Mouse (Mus musculus): ENCODE measurements around the gene Gm20388. TPM values are rescaled to one million over a fixed set of nuclear protein-coding genes. Genes with fewer than 3 reads are reported as not detected.
A peak's percentile ranks its signal among the peaks of the same experiment; 100 is the strongest.

The Gm20388 gene
- polyA plus RNA-seq, 1 experiment from 2014 or later = not detected

DNA sequence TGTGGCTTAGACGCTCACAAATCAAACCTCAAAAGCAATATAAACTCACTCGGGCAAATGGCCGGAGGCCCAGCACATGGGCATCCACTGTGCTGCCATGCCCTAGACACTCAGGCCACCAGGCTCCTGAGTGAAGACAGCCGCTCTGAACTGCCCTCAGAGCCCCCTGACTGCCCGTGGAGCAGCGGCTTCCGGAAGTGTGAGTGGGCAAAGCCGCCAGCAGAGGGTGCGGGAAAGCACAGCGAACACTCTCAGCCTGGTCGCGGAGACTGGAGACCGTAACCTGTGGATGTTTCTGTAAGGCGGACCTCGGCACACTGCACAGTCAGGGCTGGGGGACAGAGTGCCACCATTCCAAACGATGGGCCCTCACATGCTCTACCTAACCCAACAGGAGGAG is 1647.9 kb downstream of the Gm20388 start:
- Histone ChIP-seq H3K4me3 (no peak overlapping the region), H3K9me3 (no peaks in the 10 kb centered on the region), H3K4me2 (no peak overlapping the region), H3K9ac (no peak overlapping the region), H3K27me3 (no peaks in the 10 kb centered on the region), H3K27ac (no peak overlapping the region), H3K4me1 (no peaks in the 10 kb centered on the region), H3K36me3 (peaks cover 68% of the 10 kb centered on the region)
- WGBS = 91% methylated on average over 16 of the region's 16 CpGs
- ATAC-seq (ENCODE audit: insufficient number of reproducible peaks, insufficient read depth, low FRiP score, low TSS enrichment, low read depth) = no peak

DNA sequence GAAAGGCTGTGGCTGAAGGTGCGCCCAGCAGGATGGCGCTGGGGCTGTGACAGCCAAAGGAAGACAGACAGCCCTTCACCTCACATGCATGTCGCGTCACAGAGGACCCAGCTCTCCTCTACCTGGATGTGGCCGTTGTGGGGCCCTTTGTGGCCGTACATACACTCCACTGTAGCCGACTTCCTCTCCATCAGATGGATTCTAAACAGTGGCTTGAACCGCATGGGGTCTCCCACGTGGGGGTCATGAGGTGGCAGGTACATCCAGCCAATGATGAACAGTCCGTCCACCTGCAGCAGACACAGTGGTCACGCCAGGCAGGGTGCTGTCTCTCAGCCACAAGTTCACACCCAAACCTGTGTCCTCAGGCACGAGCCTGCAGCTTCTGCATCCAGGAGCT is 1649.2 kb downstream of the Gm20388 start:
- H3K27ac ChIP-seq = no peak overlapping the region
- no peaks in the 10 kb centered on the region for H3K9me3 ChIP-seq
- ATAC-seq (ENCODE audit: insufficient number of reproducible peaks, insufficient read depth, low FRiP score, low TSS enrichment, low read depth) = no peak
- no peak overlapping the region for H3K4me3 ChIP-seq
- H3K27me3 ChIP-seq = no peaks in the 10 kb centered on the region
- peaks cover 66% of the 10 kb centered on the region for H3K36me3 ChIP-seq
- no peaks in the 10 kb centered on the region for H3K4me1 ChIP-seq
- no peak overlapping the region for H3K9ac ChIP-seq
- 93% methylated on average over 12 of the region's 12 CpGs for WGBS
- no peak overlapping the region for H3K4me2 ChIP-seq

DNA sequence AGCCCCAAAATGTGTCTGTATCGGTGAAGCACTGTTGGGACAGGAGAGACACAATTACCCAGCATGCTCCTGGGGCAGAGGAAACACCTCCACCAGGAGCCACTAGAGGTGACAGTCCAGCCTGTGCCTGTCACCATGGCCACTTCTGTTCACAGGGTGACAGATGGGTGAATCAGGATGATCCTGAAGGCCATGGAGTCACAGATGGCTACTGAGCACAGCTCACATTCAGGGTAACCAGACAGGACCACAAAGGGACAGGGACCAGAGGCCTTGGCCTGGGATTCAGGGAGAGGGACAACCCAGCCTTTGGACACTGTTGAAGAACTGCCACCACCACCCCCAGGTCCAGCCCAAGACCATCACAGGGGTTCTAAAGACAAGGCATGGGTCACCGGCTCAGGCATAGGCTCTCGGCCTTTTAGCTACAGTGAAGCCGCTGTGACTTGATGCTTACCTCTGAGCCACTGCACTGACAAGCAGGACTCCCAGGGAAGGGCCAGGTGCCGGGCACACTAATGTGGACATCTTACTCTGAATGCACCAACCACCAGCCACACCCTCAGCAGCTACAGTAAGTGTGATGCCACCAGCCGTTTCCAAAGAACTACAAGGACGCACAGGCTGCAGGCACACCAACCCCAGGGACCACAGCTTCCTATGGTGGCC is 1649.9 kb downstream of the Gm20388 start:
- Histone ChIP-seq H3K27ac (no peak overlapping the region), H3K4me2 (no peak overlapping the region), H3K9me3 (no peaks in the 10 kb centered on the region), H3K4me3 (no peak overlapping the region), H3K9ac (no peak overlapping the region), H3K27me3 (no peaks in the 10 kb centered on the region), H3K36me3 (peaks cover 66% of the 10 kb centered on the region), H3K4me1 (no peaks in the 10 kb centered on the region)
- WGBS = 86% methylated on average over 7 of the region's 7 CpGs
- no peak for ATAC-seq (ENCODE audit: insufficient number of reproducible peaks, insufficient read depth, low FRiP score, low TSS enrichment, low read depth)

DNA sequence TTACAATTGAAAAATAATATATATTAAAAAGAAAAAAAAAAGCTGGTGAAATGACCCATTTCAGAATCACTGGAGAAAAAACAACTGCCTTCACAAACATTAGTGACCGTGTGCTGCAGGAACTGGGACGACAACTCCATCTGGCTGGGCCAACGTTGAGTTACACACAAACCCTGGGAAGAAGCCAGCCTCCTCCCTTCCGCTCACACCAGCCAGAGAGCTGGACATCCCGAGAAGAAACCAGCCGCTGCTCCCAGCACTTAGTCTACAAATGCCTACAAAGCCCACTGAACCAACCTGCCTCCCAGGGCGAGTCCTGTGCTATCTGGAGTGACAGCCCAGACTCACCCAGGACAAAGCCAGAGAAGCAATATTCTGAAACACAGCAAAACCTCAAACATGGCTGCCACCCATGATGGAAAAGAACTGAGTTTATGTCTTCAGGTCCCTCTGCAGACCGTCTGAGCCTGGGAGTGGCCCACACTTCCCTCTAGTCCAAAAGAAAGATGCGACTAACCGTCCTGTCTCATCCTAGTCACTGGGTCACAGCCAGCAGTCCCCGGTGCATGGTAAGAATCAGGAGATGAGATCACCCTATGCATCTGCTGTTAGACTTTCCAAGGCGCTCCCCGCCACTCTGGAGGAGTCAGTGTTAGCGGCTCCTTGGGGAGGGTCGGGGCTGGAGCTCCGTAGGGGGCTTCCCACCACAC is 1651.2 kb downstream of the Gm20388 start:
- Histone ChIP-seq H3K4me1 (no peaks in the 10 kb centered on the region), H3K9me3 (no peaks in the 10 kb centered on the region), H3K9ac (no peak overlapping the region), H3K27ac (no peak overlapping the region), H3K4me2 (no peak overlapping the region), H3K4me3 (no peak overlapping the region), H3K36me3 (peaks cover 69% of the 10 kb centered on the region), H3K27me3 (no peaks in the 10 kb centered on the region)
- ATAC-seq (ENCODE audit: insufficient number of reproducible peaks, insufficient read depth, low FRiP score, low TSS enrichment, low read depth) = no peak
- WGBS = 86% methylated on average over 16 of the region's 16 CpGs

DNA sequence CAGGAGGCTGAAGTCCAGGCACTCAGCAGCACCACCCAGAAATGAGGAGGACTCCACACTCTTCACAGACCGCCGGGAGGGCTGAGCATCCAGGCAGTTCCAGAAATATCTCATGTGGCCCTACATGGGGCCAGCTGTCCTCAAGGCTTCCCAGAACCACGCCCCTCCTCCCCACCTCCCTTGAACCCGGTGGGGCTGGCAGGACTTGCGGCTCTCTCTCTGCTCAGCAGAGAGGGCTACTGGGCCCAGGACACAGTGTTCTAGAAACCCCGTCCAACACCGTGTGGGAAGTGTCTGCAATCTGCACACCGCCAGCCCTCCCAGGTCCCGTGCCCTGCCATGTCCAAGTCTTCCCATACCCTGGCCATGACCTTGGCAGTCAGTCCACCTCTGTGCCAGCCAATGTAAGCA is 1652.3 kb downstream of the Gm20388 start:
- Histone ChIP-seq H3K36me3 (peaks cover 65% of the 10 kb centered on the region), H3K27me3 (no peaks in the 10 kb centered on the region), H3K4me2 (no peak overlapping the region), H3K4me1 (no peaks in the 10 kb centered on the region), H3K4me3 (no peak overlapping the region), H3K9ac (no peak overlapping the region), H3K27ac (no peak overlapping the region), H3K9me3 (no peaks in the 10 kb centered on the region)
- 77% methylated on average over 9 of the region's 9 CpGs for WGBS
- ATAC-seq (ENCODE audit: insufficient number of reproducible peaks, insufficient read depth, low FRiP score, low TSS enrichment, low read depth) = no peak

DNA sequence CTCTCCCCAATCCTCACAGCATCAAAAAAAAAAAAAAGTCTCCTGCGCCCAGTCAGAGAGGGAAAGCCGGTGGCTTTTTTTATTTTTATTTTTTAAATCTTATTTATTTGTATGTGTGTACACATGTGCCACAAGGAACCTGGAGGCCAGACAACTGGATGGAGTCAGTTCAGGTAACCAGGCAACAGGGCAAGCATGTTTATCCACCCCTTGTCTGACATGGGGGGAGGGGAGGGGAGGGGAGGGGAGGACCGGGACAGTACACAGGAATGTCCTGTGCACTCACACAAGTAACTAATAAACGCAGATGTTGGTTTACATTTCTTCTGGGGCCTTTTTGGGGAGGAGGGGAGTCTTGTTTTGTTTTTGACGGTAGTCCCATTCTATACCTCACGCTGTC is 1653.1 kb downstream of the Gm20388 start:
- ATAC-seq (ENCODE audit: insufficient number of reproducible peaks, insufficient read depth, low FRiP score, low TSS enrichment, low read depth) = no peak
- 64% methylated on average over 6 of the region's 6 CpGs for WGBS
- H3K4me2 ChIP-seq = no peak overlapping the region
- no peaks in the 10 kb centered on the region for H3K9me3 ChIP-seq
- H3K9ac ChIP-seq = no peak overlapping the region
- no peak overlapping the region for H3K27ac ChIP-seq
- H3K27me3 ChIP-seq = no peaks in the 10 kb centered on the region
- H3K4me1 ChIP-seq = no peaks in the 10 kb centered on the region
- H3K36me3 ChIP-seq = peaks cover 57% of the 10 kb centered on the region
- no peak overlapping the region for H3K4me3 ChIP-seq

DNA sequence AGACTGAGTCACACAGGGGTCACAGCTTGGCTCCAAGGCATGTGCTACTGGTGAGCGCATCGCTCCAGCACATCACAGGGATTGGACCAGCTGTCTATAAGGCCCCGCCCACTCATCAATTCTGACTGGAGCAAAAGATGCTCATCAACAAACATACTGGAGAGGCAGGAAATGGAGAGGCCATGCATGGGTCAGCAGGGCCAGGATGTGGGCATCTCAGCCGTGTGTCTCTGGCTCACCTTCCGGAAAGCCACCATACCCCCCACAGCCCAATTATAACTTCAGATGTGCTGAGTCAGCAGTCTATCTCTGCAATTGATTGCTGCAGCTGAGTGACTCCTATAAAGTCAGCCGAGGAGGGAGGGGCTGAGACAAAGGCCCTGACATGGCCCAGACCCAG is 1657.7 kb downstream of the Gm20388 start:
- WGBS = 70% methylated on average over 6 of the region's 6 CpGs

DNA sequence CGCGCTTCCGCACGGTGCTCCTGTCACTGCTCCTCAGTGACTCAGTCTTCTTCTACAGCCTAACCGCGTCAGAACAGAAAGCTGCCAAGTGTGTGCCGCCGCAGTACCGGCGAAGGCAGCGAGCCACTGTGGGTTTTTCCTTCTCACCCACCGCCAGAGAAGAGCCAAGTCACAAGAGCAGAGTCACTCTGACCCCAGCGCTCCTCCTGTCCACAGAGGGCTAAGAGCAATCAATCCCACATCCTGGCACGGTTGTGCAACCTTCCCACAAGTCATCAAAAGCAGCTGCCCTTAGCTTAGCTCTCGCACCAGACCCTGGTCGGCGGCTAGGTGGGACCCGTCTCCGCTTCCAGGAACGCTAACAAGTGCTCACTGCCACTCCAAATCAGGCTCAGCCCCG is 1659.7 kb downstream of the Gm20388 start:
- Histone ChIP-seq H3K9me3 (no peaks in the 10 kb centered on the region), H3K4me1 (peaks cover 7% of the 10 kb centered on the region), H3K27ac (no peak overlapping the region), H3K4me3 (no peak overlapping the region), H3K36me3 (peaks cover 13% of the 10 kb centered on the region), H3K9ac (no peak overlapping the region), H3K4me2 (no peak overlapping the region), H3K27me3 (no peaks in the 10 kb centered on the region)
- WGBS = 83% methylated on average over 21 of the region's 21 CpGs
- ATAC-seq (ENCODE audit: insufficient number of reproducible peaks, insufficient read depth, low FRiP score, low TSS enrichment, low read depth) = no peak

More for the DNA sequence above, 1657.7 kb downstream of the Gm20388 start:
- Histone ChIP-seq H3K4me2 (no peak overlapping the region), H3K4me3 (no peak overlapping the region), H3K9ac (no peak overlapping the region), H3K36me3 (peaks cover 29% of the 10 kb centered on the region), H3K27me3 (no peaks in the 10 kb centered on the region), H3K27ac (no peak overlapping the region), H3K4me1 (peaks cover 6% of the 10 kb centered on the region), H3K9me3 (no peaks in the 10 kb centered on the region)
- ATAC-seq (ENCODE audit: insufficient number of reproducible peaks, insufficient read depth, low FRiP score, low TSS enrichment, low read depth) = no peak

DNA sequence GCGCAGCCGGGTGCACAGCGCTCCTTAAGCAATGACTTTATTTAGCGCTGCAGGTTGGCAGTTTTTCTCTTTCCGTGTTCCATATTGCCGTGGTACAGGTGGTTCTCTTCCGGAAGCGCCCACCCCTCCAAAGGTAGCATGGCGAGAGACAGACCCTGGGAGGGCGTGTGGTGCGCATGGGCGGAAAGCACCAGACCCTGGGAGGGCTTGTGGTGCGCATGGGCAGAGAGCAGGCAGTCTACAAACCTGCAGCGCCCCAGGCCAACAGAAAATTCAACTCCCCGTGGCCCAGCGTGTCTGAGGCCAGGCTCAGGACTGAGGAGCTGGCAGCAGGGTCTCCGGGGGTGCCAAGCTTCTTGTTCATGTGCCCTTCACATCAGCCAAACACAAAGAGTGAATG is 1660.2 kb downstream of the Gm20388 start:
- Histone ChIP-seq H3K27ac (no peak overlapping the region), H3K4me2 (no peak overlapping the region), H3K9ac (no peak overlapping the region), H3K36me3 (peaks cover 8% of the 10 kb centered on the region; the same call in 1 of the 2 replicates), H3K4me1 (peaks cover 10% of the 10 kb centered on the region), H3K27me3 (no peaks in the 10 kb centered on the region), H3K4me3 (no peak overlapping the region), H3K9me3 (no peaks in the 10 kb centered on the region)
- ATAC-seq (ENCODE audit: insufficient number of reproducible peaks, insufficient read depth, low FRiP score, low TSS enrichment, low read depth) = no peak
- 83% methylated on average over 17 of the region's 17 CpGs for WGBS

DNA sequence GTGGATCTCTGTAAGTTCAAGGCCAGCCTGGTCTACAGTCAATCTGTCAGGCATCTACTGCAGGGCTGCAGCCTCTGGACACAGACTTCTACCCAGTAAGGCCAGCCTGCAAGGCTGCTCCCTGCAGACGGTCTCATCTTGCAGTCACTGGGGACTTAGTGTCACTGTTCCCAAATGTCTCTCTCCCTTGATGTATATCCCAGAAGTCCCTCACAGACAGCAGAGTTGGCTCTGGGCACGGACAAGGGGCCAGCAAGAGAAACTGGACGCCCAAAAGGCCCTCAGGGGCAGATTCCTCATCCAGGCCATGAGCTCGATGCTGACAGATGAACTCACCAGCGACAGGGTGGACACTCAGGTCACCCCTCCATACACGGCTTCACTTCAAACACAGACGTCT is 1661.5 kb downstream of the Gm20388 start:
- H3K36me3 ChIP-seq = peaks cover 3% of the 10 kb centered on the region; the same call in 1 of the 2 replicates
- H3K4me1 ChIP-seq = peaks cover 23% of the 10 kb centered on the region
- H3K4me3 ChIP-seq = no peak overlapping the region
- H3K27me3 ChIP-seq = no peaks in the 10 kb centered on the region
- no peaks in the 10 kb centered on the region for H3K9me3 ChIP-seq
- H3K9ac ChIP-seq = no peak overlapping the region
- H3K4me2 ChIP-seq = no peak overlapping the region
- 67% methylated on average over 7 of the region's 7 CpGs for WGBS
- H3K27ac ChIP-seq = no peak overlapping the region
- ATAC-seq (ENCODE audit: insufficient number of reproducible peaks, insufficient read depth, low FRiP score, low TSS enrichment, low read depth) = no peak

DNA sequence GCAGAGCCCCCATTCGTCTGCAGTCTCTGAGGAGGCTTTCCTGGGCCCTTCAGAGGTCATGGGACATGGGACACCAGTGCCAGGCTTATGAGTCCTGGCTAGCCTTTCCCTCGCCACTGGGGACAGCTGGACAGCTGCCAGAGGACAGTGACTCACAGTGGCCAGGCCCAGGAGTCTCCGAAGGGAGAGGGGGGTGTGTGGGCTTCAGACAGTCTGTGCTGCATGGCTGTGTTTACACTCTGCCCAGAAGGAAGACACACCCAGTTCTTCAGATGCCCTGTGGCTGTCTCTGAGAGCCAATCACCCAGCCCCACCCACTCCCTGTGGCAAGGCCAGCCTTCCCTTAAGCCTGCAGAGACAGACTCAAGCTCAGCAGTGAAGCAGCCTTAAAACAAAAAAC is 1662.6 kb downstream of the Gm20388 start:
- no peak overlapping the region for H3K27ac ChIP-seq
- H3K4me3 ChIP-seq = no peak overlapping the region
- no peak overlapping the region for H3K4me2 ChIP-seq
- H3K9ac ChIP-seq = no peak overlapping the region
- H3K27me3 ChIP-seq = no peaks in the 10 kb centered on the region
- 54% methylated on average over 3 of the region's 3 CpGs for WGBS
- H3K4me1 ChIP-seq = peaks cover 33% of the 10 kb centered on the region
- H3K9me3 ChIP-seq = no peaks in the 10 kb centered on the region
- ATAC-seq (ENCODE audit: insufficient number of reproducible peaks, insufficient read depth, low FRiP score, low TSS enrichment, low read depth) = no peak
- H3K36me3 ChIP-seq = peaks cover 3% of the 10 kb centered on the region; the same call in 1 of the 2 replicates

DNA sequence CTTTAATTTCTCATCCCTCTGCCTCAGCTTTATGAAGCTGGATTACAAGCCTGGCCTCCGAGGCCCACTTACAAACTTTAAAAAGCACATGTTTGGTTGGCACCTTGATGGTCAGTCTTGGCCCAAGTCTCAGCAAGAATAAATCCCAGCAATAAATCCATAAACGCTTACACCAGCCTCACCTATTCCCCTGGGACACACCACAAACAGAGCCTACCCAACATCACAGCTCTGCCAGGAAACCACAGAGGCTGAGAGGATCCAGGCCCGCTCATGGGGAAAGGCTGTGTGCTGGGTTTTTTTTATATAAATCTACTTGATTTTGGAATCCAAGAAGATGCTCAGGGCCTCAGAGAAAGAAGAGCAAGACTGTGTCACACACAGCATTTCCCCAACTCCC is 1665.0 kb downstream of the Gm20388 start:
- H3K9ac ChIP-seq = peak overlapping the region; percentile 11; the same call in 1 of the 2 replicates

More for the DNA sequence above, 1665.0 kb downstream of the Gm20388 start:
- Histone ChIP-seq H3K27ac (no peak overlapping the region), H3K4me1 (peaks cover 33% of the 10 kb centered on the region), H3K27me3 (no peaks in the 10 kb centered on the region), H3K9me3 (no peaks in the 10 kb centered on the region), H3K4me3 (no peak overlapping the region), H3K4me2 (no peak overlapping the region), H3K36me3 (no peaks in the 10 kb centered on the region)
- WGBS = 74% methylated on average over 3 of the region's 3 CpGs
- no peak for ATAC-seq (ENCODE audit: insufficient number of reproducible peaks, insufficient read depth, low FRiP score, low TSS enrichment, low read depth)
